9 mouse cellular contexts compared by ENCODE assay signal in genomic region chr17:15830766-15831644, GRCm38 (mm10). TPM values are rescaled to one million over a fixed set of nuclear protein-coding genes. Genes with fewer than 3 reads are reported as not detected.
A peak's percentile ranks its signal among the peaks of the same experiment; 100 is the strongest.
DNase-seq lines count a peak whose midpoint lies in the region; ATAC-seq and TF ChIP-seq lines count a peak whose summit lies in the region.
"Had no signal": no experiment of that assay in that cellular context is flagged by ENCODE, and none has a peak within 500 bp of the region (broad histone marks: within the 10 kb centered on the region; RNA-seq: fewer than 3 reads in every experiment).

TSS of gene Rgmb (minus strand) at chr17:15831039.

- peak; percentile 13; the same call in 1 of the 2 replicates for TF ChIP-seq CTCF in thymus, adult 2 months (IDR thresholded peaks at IDR 0.05; ENCODE audit: borderline replicate concordance, control insufficient read depth, extremely low read depth, insufficient read depth, low read length, poor library complexity)

- peak; percentile 49 for ATAC-seq in limb, embryonic 12.5 days (ENCODE audit: insufficient number of reproducible peaks, insufficient read depth, low FRiP score, low TSS enrichment, low read depth)
- ATAC-seq in neural tube, embryonic 13.5 days (ENCODE audit: low read depth): peak; percentile 34
- ATAC-seq in frontal cortex, adult (ENCODE audit: low TSS enrichment): no peak

- H3K9ac ChIP-seq in limb, embryonic 12.5 days (replicated peaks): peak within 1 kb of the TSS; percentile 66
- H3K9ac ChIP-seq in neural tube, embryonic 13.5 days: peak within 1 kb of the TSS; percentile 90

- intact Hi-C loops in gastrocnemius, postnatal 14 days (cut with DNase I; ENCODE audit: low total_unique reads): no loop called here

- peak within 1 kb of the TSS; percentile 42 for H3K4me3 ChIP-seq in thymus, adult 2 months (ENCODE audit: control insufficient read depth, insufficient read depth, low read length)
- peak within 1 kb of the TSS; percentile 57 for H3K4me3 ChIP-seq in limb, embryonic 12.5 days (replicated peaks)
- peak within 1 kb of the TSS; percentile 78 for H3K4me3 ChIP-seq in neural tube, embryonic 13.5 days
- H3K4me3 ChIP-seq: erythroblast, embryonic 14.5 days had no signal

- H3K27me3 ChIP-seq in thymus, adult 2 months (ENCODE audit: control insufficient read depth, insufficient read depth, low read length): peaks cover 8% of the 10 kb centered on the region
- H3K27me3 ChIP-seq in limb, embryonic 12.5 days: peaks cover 23% of the 10 kb centered on the region
- no peaks in the 10 kb centered on the region for H3K27me3 ChIP-seq in neural tube, embryonic 13.5 days

- 3% methylated on average over 55 of the region's 55 CpGs for WGBS in thymus, adult 2 months
- WGBS in limb, embryonic 12.5 days: 2% methylated on average over 55 of the region's 55 CpGs
- under 1% methylated on average over 55 of the region's 55 CpGs for WGBS in neural tube, embryonic 13.5 days

- H3K9me3 ChIP-seq in limb, embryonic 12.5 days: no peaks in the 10 kb centered on the region
- H3K9me3 ChIP-seq in neural tube, embryonic 13.5 days: no peaks in the 10 kb centered on the region

- H3K4me2 ChIP-seq in limb, embryonic 12.5 days: peak within 1 kb of the TSS; percentile 78
- H3K4me2 ChIP-seq in neural tube, embryonic 13.5 days: peak within 1 kb of the TSS; percentile 72

- H3K4me1 ChIP-seq in thymus, adult 2 months (replicated peaks; ENCODE audit: control insufficient read depth, insufficient read depth, low read length): peaks cover 18% of the 10 kb centered on the region
- peaks cover 27% of the 10 kb centered on the region; the same call in 1 of the 2 replicates for H3K4me1 ChIP-seq in limb, embryonic 12.5 days (replicated peaks)
- H3K4me1 ChIP-seq in neural tube, embryonic 13.5 days (replicated peaks): peaks cover 29% of the 10 kb centered on the region

- TF ChIP-seq POLR2A in thymus, adult 2 months (IDR thresholded peaks at IDR 0.05; ENCODE audit: control insufficient read depth, extremely low read depth, insufficient read depth, low read length, poor library complexity): no peak

- DNase-seq in thymus, adult 2 months: peak; percentile 19
- no peak for DNase-seq in thymus, postnatal 10 days (ENCODE audit: low spot score in 2 of 2)
- peak; percentile 53 for DNase-seq in cerebellum, adult 9-11 months
- DNase-seq in gastrocnemius, postnatal 14 days: peak; percentile 61
- DNase-seq in induced T-regulatory cell, adult 2 months (ENCODE audit: low read depth): peak; percentile 54

- H3K36me3 ChIP-seq in thymus, adult 2 months (ENCODE audit: control insufficient read depth, insufficient read depth, low read length): no peaks in the 10 kb centered on the region
- no peaks in the 10 kb centered on the region for H3K36me3 ChIP-seq in limb, embryonic 12.5 days
- no peaks in the 10 kb centered on the region for H3K36me3 ChIP-seq in neural tube, embryonic 13.5 days

- no peak within 1 kb of the TSS for H3K27ac ChIP-seq in thymus, adult 2 months (ENCODE audit: control insufficient read depth, insufficient read depth, low read length)
- H3K27ac ChIP-seq in limb, embryonic 12.5 days: peak within 1 kb of the TSS; percentile 88
- H3K27ac ChIP-seq in neural tube, embryonic 13.5 days (replicated peaks): peak within 1 kb of the TSS; percentile 98

RNA-seq across cellular contexts. Expression of gene Rgmb, which starts in this region (rescaled TPM):
- polyA plus RNA-seq in thymus, adult 2 months (2012; rRNA removed): 16.5 and 23.3 TPM in 2 replicates
- 10 to 100 TPM; 41.5 to 45.0 TPM for total RNA-seq in gastrocnemius, postnatal 14 days (2021)
- polyA plus RNA-seq in limb, embryonic 12.5 days (2016; fragmentation: Nextera tagmentation; extraction: Ambion mirVana): 19.0 and 26.5 TPM in 2 replicates
- 88.9 and 89.6 TPM in 2 replicates for polyA plus RNA-seq in neural tube, embryonic 13.5 days (2015; fragmentation: Nextera tagmentation; extraction: Ambion mirVana)
- polyA plus RNA-seq: erythroblast, embryonic 14.5 days had no signal

Comparison
In these comparisons a context has a peak if more than half of its experiments do, and no peak if none do; other contexts are left out.
1. DNase-seq: peak in thymus, adult 2 months (single experiment), cerebellum, adult 9-11 months (single experiment), gastrocnemius, postnatal 14 days (single experiment) and induced T-regulatory cell, adult 2 months (single experiment); none in thymus, postnatal 10 days (0 of 2).
2. Peak in every context shown above with its lines, with median percentiles within 50 percentile points of each other: H3K4me3 ChIP-seq.